Mouse (Mus musculus): Measurements from ENCODE around the gene S100a14. TPM values are rescaled to one million over a fixed set of nuclear protein-coding genes. Genes with fewer than 3 reads are reported as not detected.
A peak's percentile ranks its signal among the peaks of the same experiment; 100 is the strongest.

Gene S100a14
- total and polyA plus RNA-seq, 2 experiments from 2014 or later = 0.55 TPM; not detected in 1

GRCm38 (mm10) chr3:90549676-90550420 lies 23.2 kb downstream of the S100a14 start:
- H3K4me1 ChIP-seq (ENCODE audit: insufficient read depth, low read length) = no peaks in the 10 kb centered on the region
- H3K4me3 ChIP-seq (ENCODE audit: low read depth, low read length) = no peak overlapping the region
- H3K9ac ChIP-seq (replicated peaks; ENCODE audit: low read length, poor library complexity, severe bottlenecking) = no peak overlapping the region
- TF ChIP-seq CTCF (IDR thresholded peaks at IDR 0.05) = no peak
- WGBS = 66% methylated on average over 5 of the region's 5 CpGs
- H3K27me3 ChIP-seq (ENCODE audit: insufficient read depth, low read length) = no peaks in the 10 kb centered on the region
- no peak for DNase-seq (ENCODE audit: low spot score)
- no peaks in the 10 kb centered on the region for H3K9me3 ChIP-seq (ENCODE audit: low read length)
- no peak overlapping the region for H3K4me2 ChIP-seq (ENCODE audit: low read depth, low read length, poor library complexity, severe bottlenecking)
- H3K36me3 ChIP-seq (ENCODE audit: insufficient read depth, low read length) = no peaks in the 10 kb centered on the region
- no peak overlapping the region for H3K27ac ChIP-seq (ENCODE audit: low read depth, low read length)
- ATAC-seq (ENCODE audit: low FRiP score) = no peak

GRCm38 (mm10) chr3:90550421-90550790 lies 23.8 kb downstream of the S100a14 start:
- 97% methylated on average over 2 of the region's 2 CpGs for WGBS
- no peak for ATAC-seq (ENCODE audit: low FRiP score)
- H3K27ac ChIP-seq (ENCODE audit: low read depth, low read length) = no peak overlapping the region
- H3K27me3 ChIP-seq (ENCODE audit: insufficient read depth, low read length) = no peaks in the 10 kb centered on the region
- H3K36me3 ChIP-seq (ENCODE audit: insufficient read depth, low read length) = no peaks in the 10 kb centered on the region
- H3K9me3 ChIP-seq (ENCODE audit: low read length) = no peaks in the 10 kb centered on the region
- no peak overlapping the region for H3K4me2 ChIP-seq (ENCODE audit: low read depth, low read length, poor library complexity, severe bottlenecking)
- no peak for TF ChIP-seq CTCF (IDR thresholded peaks at IDR 0.05)
- no peak overlapping the region for H3K9ac ChIP-seq (replicated peaks; ENCODE audit: low read length, poor library complexity, severe bottlenecking)
- no peaks in the 10 kb centered on the region for H3K4me1 ChIP-seq (ENCODE audit: insufficient read depth, low read length)
- DNase-seq (ENCODE audit: low spot score) = no peak
- H3K4me3 ChIP-seq (ENCODE audit: low read depth, low read length) = no peak overlapping the region

GRCm38 (mm10) chr3:90552231-90552630 lies 25.6 kb downstream of the S100a14 start:
- WGBS = 86% methylated on average over 1 of the region's 2 CpGs
- ATAC-seq (ENCODE audit: low FRiP score) (no peak), DNase-seq (ENCODE audit: low spot score) (no peak)
- H3K27me3 ChIP-seq (ENCODE audit: insufficient read depth, low read length) = no peaks in the 10 kb centered on the region
- no peaks in the 10 kb centered on the region for H3K4me1 ChIP-seq (ENCODE audit: insufficient read depth, low read length)
- H3K36me3 ChIP-seq (ENCODE audit: insufficient read depth, low read length) = no peaks in the 10 kb centered on the region
- H3K27ac ChIP-seq (ENCODE audit: low read depth, low read length) = no peak overlapping the region
- H3K4me2 ChIP-seq (ENCODE audit: low read depth, low read length, poor library complexity, severe bottlenecking) = no peak overlapping the region
- no peak for TF ChIP-seq CTCF (IDR thresholded peaks at IDR 0.05)
- no peak overlapping the region for H3K4me3 ChIP-seq (ENCODE audit: low read depth, low read length)
- H3K9me3 ChIP-seq (ENCODE audit: low read length) = no peaks in the 10 kb centered on the region
- H3K9ac ChIP-seq (replicated peaks; ENCODE audit: low read length, poor library complexity, severe bottlenecking) = no peak overlapping the region

GRCm38 (mm10) chr3:90555954-90556353 lies 29.3 kb downstream of the S100a14 start:
- DNase-seq (ENCODE audit: low spot score) (peak; percentile 85), ATAC-seq (ENCODE audit: low FRiP score) (peak; percentile 82)
- no peak overlapping the region for H3K4me3 ChIP-seq (ENCODE audit: low read depth, low read length)
- H3K27ac ChIP-seq (ENCODE audit: low read depth, low read length) = no peak overlapping the region; the same call in 1 of the 2 replicates
- no peak overlapping the region for H3K9ac ChIP-seq (replicated peaks; ENCODE audit: low read length, poor library complexity, severe bottlenecking)
- WGBS = 36% methylated on average over 5 of the region's 5 CpGs
- no peaks in the 10 kb centered on the region for H3K36me3 ChIP-seq (ENCODE audit: insufficient read depth, low read length)
- no peak overlapping the region for H3K4me2 ChIP-seq (ENCODE audit: low read depth, low read length, poor library complexity, severe bottlenecking)
- H3K9me3 ChIP-seq (ENCODE audit: low read length) = no peaks in the 10 kb centered on the region
- no peaks in the 10 kb centered on the region for H3K27me3 ChIP-seq (ENCODE audit: insufficient read depth, low read length)
- no peaks in the 10 kb centered on the region for H3K4me1 ChIP-seq (ENCODE audit: insufficient read depth, low read length)
- no peak for TF ChIP-seq CTCF (IDR thresholded peaks at IDR 0.05)

GRCm38 (mm10) chr3:90560008-90560628 lies 33.5 kb downstream of the S100a14 start, which contains the start of gene S100a3:
Gene S100a3 (plus strand): TSS chr3:90560578.
- Histone ChIP-seq H3K4me1 (ENCODE audit: insufficient read depth, low read length) (no peaks in the 10 kb centered on the region), H3K27ac (ENCODE audit: low read depth, low read length) (no peak within 1 kb of the TSS), H3K27me3 (ENCODE audit: insufficient read depth, low read length) (no peaks in the 10 kb centered on the region), H3K4me3 (ENCODE audit: low read depth, low read length) (no peak within 1 kb of the TSS), H3K36me3 (ENCODE audit: insufficient read depth, low read length) (no peaks in the 10 kb centered on the region), H3K4me2 (ENCODE audit: low read depth, low read length, poor library complexity, severe bottlenecking) (no peak within 1 kb of the TSS), H3K9ac (replicated peaks; ENCODE audit: low read length, poor library complexity, severe bottlenecking) (no peak within 1 kb of the TSS), H3K9me3 (ENCODE audit: low read length) (no peaks in the 10 kb centered on the region)
- TF ChIP-seq CTCF (IDR thresholded peaks at IDR 0.05) = no peak
- 83% methylated on average over 6 of the region's 6 CpGs for WGBS
- DNase-seq (ENCODE audit: low spot score) (no peak), ATAC-seq (ENCODE audit: low FRiP score) (no peak)

GRCm38 (mm10) chr3:90574691-90575090 lies 48.0 kb downstream of the S100a14 start:
- Histone ChIP-seq H3K27ac (ENCODE audit: low read depth, low read length) (no peak overlapping the region), H3K4me1 (ENCODE audit: insufficient read depth, low read length) (no peaks in the 10 kb centered on the region; the same call in 1 of the 2 replicates), H3K9me3 (ENCODE audit: low read length) (no peaks in the 10 kb centered on the region), H3K4me2 (ENCODE audit: low read depth, low read length, poor library complexity, severe bottlenecking) (no peak overlapping the region), H3K36me3 (ENCODE audit: insufficient read depth, low read length) (no peaks in the 10 kb centered on the region), H3K27me3 (ENCODE audit: insufficient read depth, low read length) (no peaks in the 10 kb centered on the region), H3K4me3 (ENCODE audit: low read depth, low read length) (no peak overlapping the region), H3K9ac (replicated peaks; ENCODE audit: low read length, poor library complexity, severe bottlenecking) (no peak overlapping the region)
- DNase-seq (ENCODE audit: low spot score) (no peak), ATAC-seq (ENCODE audit: low FRiP score) (no peak)
- no peak for TF ChIP-seq CTCF (IDR thresholded peaks at IDR 0.05)
- 76% methylated on average over 5 of the region's 5 CpGs for WGBS
